Mouse (Mus musculus): ENCODE results near the gene Smyd3.

- TF ChIP-seq CTCF (IDR thresholded peaks at IDR 0.05; ENCODE audit: low read depth, low read length) (no peak), POLR2A (IDR thresholded peaks at IDR 0.05; ENCODE audit: insufficient read depth, low read length) (no peak), EP300 (IDR thresholded peaks at IDR 0.05; ENCODE audit: insufficient read depth, low read depth, low read length) (no peak)
These were observed 452.6 kb downstream of the Smyd3 start for GRCm38 (mm10) chr1:179065294-179065601.
